Mouse (Mus musculus): ENCODE data around the gene Thra. TPM values are rescaled to one million over a fixed set of nuclear protein-coding genes. Genes with fewer than 3 reads are reported as not detected.

Thra gene
- polyA plus RNA-seq, 1 experiment from 2014 or later, result 63.8 TPM

DNA sequence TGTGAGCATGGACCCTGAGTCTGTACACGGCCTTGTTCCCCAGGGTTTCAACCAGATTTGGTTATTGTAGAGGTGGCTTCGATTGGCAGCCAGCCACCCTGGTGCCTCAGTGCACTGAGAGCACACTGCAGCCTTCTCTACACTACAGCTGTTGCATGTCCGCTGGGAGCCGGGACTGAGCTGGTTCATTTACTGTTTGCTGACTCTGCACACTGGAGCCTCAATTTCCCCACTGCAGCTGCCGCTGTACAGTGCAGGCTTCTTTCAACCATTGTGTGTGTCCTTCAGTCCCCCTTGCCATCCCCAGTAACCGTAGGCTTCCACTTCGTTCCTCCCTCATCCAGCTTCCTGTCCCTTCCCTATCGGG lies 429 bp upstream of the Thra start:
- DNase-seq (ENCODE audit: low spot score) (peak; percentile 78), ATAC-seq (replicated peaks; ENCODE audit: low FRiP score, low TSS enrichment, low read depth) (peak; percentile 7; the same call in 1 of the 2 replicates)
- Histone ChIP-seq H3K27ac (ENCODE audit: low read depth) (peak overlapping the region; percentile 94), H3K9ac (ENCODE audit: low read length) (peak overlapping the region; percentile 94; the same call in 1 of the 2 replicates), H3K27me3 (replicated peaks; ENCODE audit: control insufficient read depth, insufficient read depth, low read length) (no peaks in the 10 kb centered on the region), H3K36me3 (ENCODE audit: control insufficient read depth, insufficient read depth, low read length) (no peaks in the 10 kb centered on the region; the same call in 1 of the 2 replicates), H3K4me1 (replicated peaks; ENCODE audit: control insufficient read depth, insufficient read depth, low read length) (peaks cover 36% of the 10 kb centered on the region), H3K4me2 (ENCODE audit: low read length) (peak overlapping the region; percentile 88), H3K9me3 (ENCODE audit: control insufficient read depth, low read length) (no peaks in the 10 kb centered on the region), H3K4me3 (ENCODE audit: low read depth, low read length) (peak overlapping the region; percentile 96)
- WGBS, result 7% methylated on average over 8 of the region's 8 CpGs

DNA sequence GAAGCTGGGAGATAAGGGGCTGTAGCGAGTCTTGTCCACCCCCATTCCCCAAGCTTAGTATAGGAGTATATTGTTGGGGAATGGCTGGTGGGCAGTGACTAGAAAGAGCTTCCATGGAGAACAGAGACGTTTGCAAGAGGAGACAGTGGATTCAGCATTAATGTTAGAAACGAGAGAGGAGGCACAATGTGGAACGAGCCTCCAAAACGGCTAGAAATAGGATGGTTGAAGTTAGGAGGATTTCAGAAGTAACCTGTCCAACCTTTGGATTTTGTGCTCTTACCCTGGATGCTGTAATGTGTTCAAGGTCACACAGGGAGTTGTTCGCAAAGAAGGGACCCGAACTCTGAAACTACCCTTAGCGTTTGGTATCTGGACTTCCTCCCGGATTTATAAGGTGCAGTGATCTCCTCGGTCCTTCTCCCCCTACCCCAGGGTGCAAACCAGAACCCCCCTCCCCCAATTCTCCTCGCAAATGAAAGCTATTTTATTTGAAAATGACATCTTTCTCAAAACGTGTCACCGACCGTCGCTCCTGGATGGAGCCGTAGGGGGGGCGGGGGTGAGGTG lies 698 bp downstream of the Thra start:
- Histone ChIP-seq H3K27me3 (replicated peaks; ENCODE audit: control insufficient read depth, insufficient read depth, low read length) (no peaks in the 10 kb centered on the region), H3K36me3 (ENCODE audit: control insufficient read depth, insufficient read depth, low read length) (no peaks in the 10 kb centered on the region; the same call in 1 of the 2 replicates), H3K27ac (ENCODE audit: low read depth) (peak overlapping the region; percentile 94), H3K4me3 (ENCODE audit: low read depth, low read length) (peak overlapping the region; percentile 96), H3K9me3 (ENCODE audit: control insufficient read depth, low read length) (no peaks in the 10 kb centered on the region), H3K4me1 (replicated peaks; ENCODE audit: control insufficient read depth, insufficient read depth, low read length) (peaks cover 47% of the 10 kb centered on the region), H3K4me2 (ENCODE audit: low read length) (peak overlapping the region; percentile 88), H3K9ac (ENCODE audit: low read length) (peak overlapping the region; percentile 94)
- no peak for ATAC-seq (replicated peaks; ENCODE audit: low FRiP score, low TSS enrichment, low read depth)
- 1% methylated on average over 17 of the region's 17 CpGs for WGBS
- no peak for DNase-seq (ENCODE audit: low spot score)

- Histone ChIP-seq H3K9me3 (ENCODE audit: control insufficient read depth, low read length) (no peaks in the 10 kb centered on the region), H3K27ac (ENCODE audit: low read depth) (peak overlapping the region; percentile 94), H3K4me2 (ENCODE audit: low read length) (peak overlapping the region; percentile 88), H3K36me3 (ENCODE audit: control insufficient read depth, insufficient read depth, low read length) (no peaks in the 10 kb centered on the region; the same call in 1 of the 2 replicates), H3K4me3 (ENCODE audit: low read depth, low read length) (peak overlapping the region; percentile 96), H3K4me1 (replicated peaks; ENCODE audit: control insufficient read depth, insufficient read depth, low read length) (peaks cover 54% of the 10 kb centered on the region), H3K9ac (ENCODE audit: low read length) (peak overlapping the region; percentile 94), H3K27me3 (replicated peaks; ENCODE audit: control insufficient read depth, insufficient read depth, low read length) (no peaks in the 10 kb centered on the region)
- DNase-seq (ENCODE audit: low spot score) (peak; percentile 88), ATAC-seq (replicated peaks; ENCODE audit: low FRiP score, low TSS enrichment, low read depth) (peak; percentile 67)
- under 1% methylated on average over 69 of the region's 86 CpGs for whole genome bisulfite sequencing
Observed at GRCm38 (mm10) chr11:98741622-98742396, 1.4 kb downstream of the Thra start.

GRCm38 (mm10) chr11:98742397-98743291 lies 2.2 kb downstream of the Thra start:
- Histone ChIP-seq H3K4me3 (ENCODE audit: low read depth, low read length) (peak overlapping the region; percentile 96), H3K4me2 (ENCODE audit: low read length) (peak overlapping the region; percentile 88), H3K27ac (ENCODE audit: low read depth) (peak overlapping the region; percentile 94), H3K27me3 (replicated peaks; ENCODE audit: control insufficient read depth, insufficient read depth, low read length) (no peaks in the 10 kb centered on the region), H3K9ac (ENCODE audit: low read length) (peak overlapping the region; percentile 94), H3K9me3 (ENCODE audit: control insufficient read depth, low read length) (no peaks in the 10 kb centered on the region), H3K4me1 (replicated peaks; ENCODE audit: control insufficient read depth, insufficient read depth, low read length) (peaks cover 60% of the 10 kb centered on the region), H3K36me3 (ENCODE audit: control insufficient read depth, insufficient read depth, low read length) (no peaks in the 10 kb centered on the region; the same call in 1 of the 2 replicates)
- DNase-seq (ENCODE audit: low spot score) (peak; percentile 71), ATAC-seq (replicated peaks; ENCODE audit: low FRiP score, low TSS enrichment, low read depth) (no peak)
- 3% methylated on average over 21 of the region's 21 CpGs for WGBS

DNA sequence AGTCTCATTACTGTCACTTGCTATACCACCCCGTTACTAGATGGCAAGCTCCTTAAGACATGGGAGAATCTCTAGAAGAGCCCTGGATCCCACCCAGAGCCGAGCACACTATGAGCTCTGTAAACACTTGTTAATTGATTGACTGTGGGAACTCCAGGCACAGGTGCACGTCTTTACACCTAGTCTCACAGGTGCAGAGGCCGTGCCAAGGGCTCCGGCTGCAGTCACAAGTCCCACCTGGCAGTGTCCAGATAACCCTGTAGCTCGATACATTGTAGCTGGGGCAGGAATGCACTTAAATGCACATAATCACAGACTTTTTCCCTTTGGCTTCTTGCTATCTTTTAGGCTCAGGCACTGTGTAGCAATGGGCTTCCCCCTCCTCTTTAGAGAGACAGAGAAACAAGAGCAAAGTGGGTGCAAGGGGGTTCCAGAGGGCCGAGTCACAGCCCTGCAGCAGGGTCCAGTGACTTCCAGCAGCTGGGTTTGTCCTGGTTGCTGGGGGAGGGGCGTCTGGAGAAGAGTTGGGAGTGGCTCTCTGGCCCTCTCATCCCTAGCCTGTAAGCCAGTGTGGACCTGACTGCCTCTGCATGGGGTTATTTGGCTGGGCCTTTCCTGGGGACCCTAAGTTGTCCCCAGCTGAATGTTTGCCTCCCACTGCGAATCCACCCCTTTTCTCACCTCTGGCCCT lies 3.4 kb downstream of the Thra start:
- no peak for ATAC-seq (replicated peaks; ENCODE audit: low FRiP score, low TSS enrichment, low read depth)
- H3K27ac ChIP-seq (ENCODE audit: low read depth), result peak overlapping the region; percentile 94
- peak; percentile 76 for DNase-seq (ENCODE audit: low spot score)
- no peaks in the 10 kb centered on the region; the same call in 1 of the 2 replicates for H3K36me3 ChIP-seq (ENCODE audit: control insufficient read depth, insufficient read depth, low read length)
- 7% methylated on average over 9 of the region's 9 CpGs for WGBS
- peak overlapping the region; percentile 35 for H3K9ac ChIP-seq (ENCODE audit: low read length)
- no peaks in the 10 kb centered on the region for H3K9me3 ChIP-seq (ENCODE audit: control insufficient read depth, low read length)
- H3K27me3 ChIP-seq (replicated peaks; ENCODE audit: control insufficient read depth, insufficient read depth, low read length), result no peaks in the 10 kb centered on the region
- H3K4me1 ChIP-seq (replicated peaks; ENCODE audit: control insufficient read depth, insufficient read depth, low read length), result peaks cover 72% of the 10 kb centered on the region
- H3K4me3 ChIP-seq (ENCODE audit: low read depth, low read length), result peak overlapping the region; percentile 96
- peak overlapping the region; percentile 88 for H3K4me2 ChIP-seq (ENCODE audit: low read length)

DNA sequence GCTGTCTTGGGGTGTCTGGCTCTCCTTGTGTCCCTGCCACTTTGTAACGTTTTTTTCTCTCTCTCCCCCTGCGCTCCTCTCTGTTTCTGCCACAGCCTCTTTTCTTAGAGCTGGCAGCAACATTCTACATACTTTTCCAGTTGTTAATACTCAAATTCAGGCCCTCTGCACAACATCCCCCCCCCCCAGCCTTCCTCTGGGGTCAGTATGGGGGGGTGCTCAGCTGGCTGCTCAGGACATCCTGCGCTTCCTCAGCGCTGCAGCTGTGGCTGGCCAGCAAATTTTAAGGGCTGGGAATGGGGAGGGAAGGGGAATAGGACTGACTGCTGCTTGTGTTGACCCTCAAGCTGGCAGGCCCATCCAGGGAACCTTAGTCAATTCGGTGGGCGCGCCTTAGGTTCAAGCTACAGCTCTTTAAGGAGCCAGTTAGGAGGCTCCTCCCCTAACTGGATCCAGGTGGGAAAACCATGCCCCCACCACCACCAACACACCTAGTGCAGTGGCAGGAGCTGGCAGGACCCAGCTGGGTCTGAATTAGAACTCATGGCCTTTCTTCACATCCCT lies 4.1 kb downstream of the Thra start:
- peak overlapping the region; percentile 94 for H3K27ac ChIP-seq (ENCODE audit: low read depth)
- H3K9me3 ChIP-seq (ENCODE audit: control insufficient read depth, low read length), result no peaks in the 10 kb centered on the region
- peak overlapping the region; percentile 35 for H3K9ac ChIP-seq (ENCODE audit: low read length)
- WGBS, result 30% methylated on average over 7 of the region's 7 CpGs
- no peaks in the 10 kb centered on the region; the same call in 1 of the 2 replicates for H3K36me3 ChIP-seq (ENCODE audit: control insufficient read depth, insufficient read depth, low read length)
- peak overlapping the region; percentile 96 for H3K4me3 ChIP-seq (ENCODE audit: low read depth, low read length)
- peak overlapping the region; percentile 88 for H3K4me2 ChIP-seq (ENCODE audit: low read length)
- DNase-seq (ENCODE audit: low spot score) (no peak), ATAC-seq (replicated peaks; ENCODE audit: low FRiP score, low TSS enrichment, low read depth) (no peak)
- no peaks in the 10 kb centered on the region for H3K27me3 ChIP-seq (replicated peaks; ENCODE audit: control insufficient read depth, insufficient read depth, low read length)
- H3K4me1 ChIP-seq (replicated peaks; ENCODE audit: control insufficient read depth, insufficient read depth, low read length), result peaks cover 79% of the 10 kb centered on the region

DNA sequence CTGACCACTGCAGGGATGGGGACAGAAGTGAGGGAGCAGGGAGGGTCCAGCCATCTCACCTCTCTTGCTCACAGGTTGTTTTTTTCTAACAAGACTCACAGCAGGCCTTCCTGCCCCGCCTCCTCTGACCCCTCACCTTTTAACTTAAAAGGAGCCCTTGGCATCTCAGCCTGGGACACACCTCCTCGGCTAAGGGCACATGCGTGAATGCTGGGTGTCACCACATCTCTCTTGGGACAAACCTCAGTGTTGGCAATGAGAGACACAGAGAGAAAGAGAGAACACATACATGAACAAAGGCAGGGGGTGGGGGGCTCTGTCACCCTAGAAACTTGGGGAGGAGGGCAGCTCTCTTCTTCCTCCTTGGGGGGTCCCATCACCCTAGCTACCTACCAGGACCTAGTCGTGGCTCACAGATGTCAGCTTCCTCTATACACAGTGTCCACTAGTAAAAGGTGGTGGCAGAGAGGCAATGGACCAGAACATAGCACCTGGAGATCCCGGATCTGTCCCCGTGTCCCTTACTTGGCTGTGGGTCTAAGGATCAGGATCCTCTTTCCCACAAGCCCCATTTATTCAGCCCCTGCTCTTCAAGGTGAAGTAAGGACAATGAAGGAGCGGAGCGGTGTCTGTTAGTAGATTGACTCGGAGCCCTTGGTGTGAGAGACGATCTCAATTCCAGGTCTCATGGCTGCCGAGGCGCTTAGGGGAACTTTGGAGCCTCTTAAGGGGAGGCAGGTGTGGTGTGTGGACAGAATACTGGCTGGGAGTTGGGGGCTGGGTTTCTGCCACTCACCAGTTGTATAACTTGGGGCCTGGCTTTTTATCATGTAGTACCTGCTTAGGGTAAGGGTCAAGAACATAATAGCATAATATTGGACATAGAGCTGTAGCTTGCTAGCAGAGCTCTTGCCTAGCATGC lies 5.8 kb downstream of the Thra start:
- peaks cover 84% of the 10 kb centered on the region for H3K4me1 ChIP-seq (replicated peaks; ENCODE audit: control insufficient read depth, insufficient read depth, low read length)
- H3K4me2 ChIP-seq (ENCODE audit: low read length), result peak overlapping the region; percentile 41
- no peak overlapping the region for H3K4me3 ChIP-seq (ENCODE audit: low read depth, low read length)
- H3K9ac ChIP-seq (ENCODE audit: low read length), result no peak overlapping the region
- H3K27ac ChIP-seq (ENCODE audit: low read depth), result peak overlapping the region; percentile 73
- 41% methylated on average over 12 of the region's 12 CpGs for WGBS
- H3K36me3 ChIP-seq (ENCODE audit: control insufficient read depth, insufficient read depth, low read length), result no peaks in the 10 kb centered on the region; the same call in 1 of the 2 replicates
- no peak for DNase-seq (ENCODE audit: low spot score)
- no peaks in the 10 kb centered on the region for H3K27me3 ChIP-seq (replicated peaks; ENCODE audit: control insufficient read depth, insufficient read depth, low read length)
- ATAC-seq (replicated peaks; ENCODE audit: low FRiP score, low TSS enrichment, low read depth), result no peak
- H3K9me3 ChIP-seq (ENCODE audit: control insufficient read depth, low read length), result no peaks in the 10 kb centered on the region

Data from intestine, embryonic 14.5 days (tissue).